Mouse (Mus musculus): ENCODE data around the gene Tspan12.

DNA sequence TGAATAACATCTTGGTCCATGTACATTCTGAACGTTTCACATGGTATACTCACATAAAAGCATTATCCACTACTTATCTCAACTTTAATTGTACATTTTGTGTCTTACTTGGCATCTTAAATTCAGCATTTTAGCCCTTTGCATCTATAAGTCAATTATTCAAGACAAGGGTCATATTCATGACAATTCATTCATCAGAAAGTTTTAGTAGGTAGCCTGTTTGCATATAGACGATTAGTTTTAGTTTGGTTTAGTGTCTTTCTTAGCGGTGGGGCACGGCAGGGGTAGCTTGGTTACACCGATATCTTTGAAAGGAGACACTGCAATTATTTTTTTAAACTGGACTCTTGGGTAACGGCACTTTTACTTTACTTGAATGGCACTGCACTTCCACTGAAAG lies 21.4 kb downstream of the Tspan12 start:
- TF ChIP-seq CTCF (IDR thresholded peaks at IDR 0.05 in 2 of 3, conservative IDR thresholded peaks at IDR 0.05 in 1 of 3; ENCODE audit: control insufficient read depth in 1 of 3, insufficient read depth in 1 of 3, low read depth in 2 of 3, low read length in 3 of 3, poor library complexity in 1 of 3, severe bottlenecking in 1 of 3) (no peak), CHD2 (IDR thresholded peaks at IDR 0.05; ENCODE audit: low read length) (no peak)
